Mouse (Mus musculus) kidney, postnatal 4 days (tissue): Measurements from ENCODE around the gene Olfr204.
"Not testable (repeated sequence)": the region's sequence is repeated elsewhere in the genome, so short reads cannot be mapped to it uniquely, and the experiment has no call there.

Source experiments
- DNase-seq, 2 experiments: peaks; one replicate each; pipeline ENCODE4 v3.0.0; 2021; ENCODE audit warnings: mixed read lengths in 2 of 2

Olfr204 gene

DNA sequence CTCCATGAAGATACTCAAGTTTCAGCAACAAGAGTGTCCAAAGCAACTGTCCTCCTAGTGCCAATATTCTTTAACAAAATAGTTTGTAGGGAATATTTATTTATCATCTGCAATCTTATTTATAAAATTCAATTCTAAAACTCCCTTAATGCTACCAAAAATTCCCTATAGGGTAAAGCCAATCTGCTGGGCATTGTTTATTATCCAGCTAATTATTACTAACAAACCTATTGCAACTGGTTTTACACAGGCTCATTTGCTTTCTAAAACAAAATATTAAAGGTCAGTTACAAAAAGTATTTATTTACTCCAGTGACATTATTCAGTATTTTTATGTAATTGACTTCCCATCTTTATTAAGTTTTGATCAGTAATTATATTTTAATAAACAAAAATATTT is at the start of gene Olfr204:
Gene Olfr204 (minus strand): TSS at position 101 of the 400 bp plus-strand sequence.
- no peak for DNase-seq

GRCm38 (mm10) chr16:59363893-59364292 is 45.8 kb upstream of the Olfr204 start, which contains the start of gene Olfr209:
TSS of gene Olfr209 (minus strand) at chr16:59363993.
- DNase-seq, result no peak

DNA sequence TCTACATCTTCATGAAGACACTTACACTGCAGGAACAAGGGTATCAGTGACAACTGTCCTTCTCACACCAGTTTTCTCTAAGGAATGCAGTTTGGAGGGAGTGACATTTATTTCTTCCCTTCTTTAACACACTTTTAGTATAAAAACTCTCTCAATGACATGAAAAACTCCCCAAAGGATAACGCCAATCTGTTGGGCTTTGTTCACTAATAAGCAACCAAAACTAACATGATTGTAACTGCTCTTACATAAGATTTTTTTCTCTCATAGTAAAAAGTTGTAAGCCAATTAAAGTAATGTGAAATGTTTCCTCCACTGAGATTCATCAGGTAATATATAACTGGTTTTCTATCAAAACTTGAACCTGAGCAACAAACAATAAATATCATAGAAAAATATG is 31.1 kb upstream of the Olfr204 start, which contains the start of gene Olfr206:
Gene Olfr206 (minus strand): TSS at position 101 of the 400 bp plus-strand sequence.
- DNase-seq, result no peak

DNA sequence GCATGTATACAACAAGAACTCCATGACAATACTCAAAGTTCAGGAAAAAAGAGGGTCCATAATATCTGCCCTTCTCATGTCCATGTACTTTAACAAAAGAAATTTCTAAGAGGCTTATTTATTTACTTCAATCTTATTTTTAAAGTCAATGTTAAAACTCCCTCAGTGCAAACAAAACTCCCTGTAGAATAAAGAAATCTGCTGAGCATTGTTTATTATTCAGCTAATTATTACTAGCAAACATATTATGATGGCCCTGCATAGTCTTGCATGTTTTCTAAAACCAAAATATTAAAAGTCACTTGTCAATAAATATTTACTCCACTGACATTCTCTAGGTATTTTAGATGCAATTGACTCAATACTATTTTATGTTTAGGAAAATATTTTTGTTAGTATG is 13.0 kb upstream of the Olfr204 start, which contains the start of gene Olfr205:
Gene Olfr205 (minus strand): TSS at position 101 of the 400 bp plus-strand sequence.
- DNase-seq, result no peak

GRCm38 (mm10) chr16:59323262-59323661 is 5.2 kb upstream of the Olfr204 start:
- DNase-seq, result not testable (repeated sequence)

DNA sequence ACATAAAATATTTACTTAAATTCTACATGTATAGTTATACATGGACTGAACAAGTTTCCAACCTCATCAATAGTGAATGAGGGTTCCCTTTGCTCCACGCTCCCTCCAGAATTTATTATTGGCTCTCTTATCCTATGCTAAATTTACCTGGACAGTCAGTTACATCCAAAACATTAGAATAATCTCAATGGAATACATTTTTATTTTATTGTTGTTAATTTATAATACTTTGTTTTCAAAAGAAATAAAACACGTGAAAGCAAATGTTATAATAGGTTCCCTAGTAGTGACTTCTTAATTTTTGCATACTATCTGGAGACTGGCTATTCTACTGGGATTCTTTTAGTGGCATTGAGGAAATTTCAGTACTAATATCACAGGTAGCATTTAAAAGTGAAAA is 19.5 kb downstream of the Olfr204 start, which contains the start of gene Olfr203:
Gene Olfr203 (plus strand): TSS at position 301 of the 400 bp plus-strand sequence.
- DNase-seq, result no peak

DNA sequence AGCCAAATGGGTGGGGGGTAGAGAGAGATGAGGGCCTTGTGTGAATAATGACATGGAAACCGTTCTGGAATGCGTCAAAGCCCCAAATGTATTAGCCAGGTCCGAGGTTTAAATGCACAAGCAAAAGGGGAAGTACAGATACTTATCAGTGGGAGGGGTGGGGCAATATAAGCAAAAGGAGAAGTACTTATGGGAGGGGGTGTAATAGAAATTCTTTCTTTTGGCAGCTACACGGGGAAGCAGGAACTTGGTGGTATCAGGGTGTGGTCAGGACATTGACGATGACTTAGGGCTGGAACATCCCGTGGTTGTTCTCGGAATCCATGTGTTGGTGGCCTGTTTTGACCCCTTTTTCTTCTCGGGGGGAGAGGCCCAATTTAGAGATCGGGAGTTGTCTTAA is 30.5 kb downstream of the Olfr204 start:
- DNase-seq, result not testable (repeated sequence)

GRCm38 (mm10) chr16:59286693-59287092 is 31.4 kb downstream of the Olfr204 start, which contains the start of gene Olfr202:
TSS of gene Olfr202 (minus strand) at chr16:59286793.
- no peak for DNase-seq

GRCm38 (mm10) chr16:59283476-59283875 is 34.6 kb downstream of the Olfr204 start:
- DNase-seq, result no peak

GRCm38 (mm10) chr16:59280542-59280941 is 37.5 kb downstream of the Olfr204 start:
- DNase-seq, result no peak

- DNase-seq, result not testable (repeated sequence)
These were observed 45.5 kb downstream of the Olfr204 start, which contains the start of gene Olfr201 for GRCm38 (mm10) chr16:59272532-59272931. TSS of gene Olfr201 (minus strand) at chr16:59272632.

DNA sequence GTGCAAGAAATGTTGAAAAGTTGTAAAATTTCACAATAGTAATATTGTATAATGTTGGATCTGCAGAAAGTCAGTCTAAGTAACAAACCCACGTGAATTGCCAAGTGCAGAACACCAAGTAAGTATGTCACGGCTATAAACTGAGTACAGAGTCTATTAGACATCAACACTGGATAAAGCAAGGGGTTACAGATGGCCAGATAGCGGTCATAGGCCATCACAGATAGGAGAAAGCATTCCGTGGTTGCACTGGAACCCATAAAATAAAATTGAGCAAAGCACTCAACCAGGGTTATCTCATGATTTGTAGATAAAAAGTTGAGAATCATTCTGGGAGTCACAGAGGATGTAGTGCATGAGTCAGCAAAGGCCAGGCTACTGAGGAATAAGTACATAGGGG is 49.0 kb downstream of the Olfr204 start:
- DNase-seq, result not testable (repeated sequence)
